Mouse (Mus musculus) liver, adult 2 months (tissue): ENCODE results near the gene 1700014D04Rik.

Experiments used
- CTCF ChIP-seq: fragments of 200-500 bp; IDR thresholded peaks from 2 replicates; pipeline ENCODE4 v1.5.1; 2011; ENCODE audit warnings: low read depth, low read length, control low read depth
- POLR2A ChIP-seq: fragments of 200-500 bp; IDR thresholded peaks from 2 replicates; pipeline ENCODE4 v1.6.1; 2011; ENCODE audit warnings: low read length, control low read depth; ENCODE audit not compliant: insufficient read depth; ENCODE audit errors: extremely low read depth

DNA sequence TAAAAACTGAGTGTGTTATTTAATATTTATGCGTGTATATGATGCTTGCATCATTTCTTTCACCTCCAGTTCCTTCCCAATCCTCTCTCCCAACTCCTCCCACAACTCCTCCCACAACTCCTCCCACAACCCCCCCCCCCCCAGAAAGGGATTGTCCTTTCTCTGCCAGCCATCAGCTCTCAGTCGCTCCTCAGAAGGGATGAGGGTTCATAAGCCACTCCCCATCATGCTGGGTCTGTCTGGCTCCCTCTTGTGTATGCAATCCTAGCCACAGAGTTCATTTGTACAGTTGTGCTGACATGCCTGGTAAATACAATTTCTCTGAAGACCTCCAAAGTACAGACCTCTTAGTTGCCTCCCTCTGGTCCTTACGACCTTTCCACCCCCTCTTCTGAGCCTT lies 11.4 kb downstream of the 1700014D04Rik start:
- no peak for TF ChIP-seq CTCF
- no peak for TF ChIP-seq POLR2A
